Mouse (Mus musculus) gonadal fat pad, adult 2 months (tissue): ENCODE measurements around the gene Rpp38. TPM values are rescaled to one million over a fixed set of nuclear protein-coding genes. Genes with fewer than 3 reads are reported as not detected.

ENCODE experiments used
- DNase-seq: peaks from one replicate; pipeline ENCODE4 v3.0.0-alpha.2; 2012; ENCODE audit warnings: low read depth
- polyA plus RNA-seq: library from polyadenylated mRNA; depleted of rRNA; stranded (reverse); fragments of >200 nt; gene quantifications from 2 replicates; pipeline ENCODE4 v1.2.3, GENCODE M21; 2012; rRNA removed

Rpp38 gene
- polyA plus RNA-seq, 1 experiment, result 6.5 TPM

GRCm38 (mm10) chr2:3285709-3286108, 46.7 kb downstream of the Rpp38 start:
- DNase-seq, result no peak

GRCm38 (mm10) chr2:3285181-3285530, 47.3 kb downstream of the Rpp38 start:
- DNase-seq, result no peak

GRCm38 (mm10) chr2:3284473-3285180, 47.8 kb downstream of the Rpp38 start:
- DNase-seq, result no peak

GRCm38 (mm10) chr2:3283602-3284472, 48.6 kb downstream of the Rpp38 start, which contains the start of gene Nmt2:
Nmt2 (plus strand) TSS chr2:3284212.
- peak; percentile 89 for DNase-seq

GRCm38 (mm10) chr2:3282866-3283601, 49.4 kb downstream of the Rpp38 start:
- DNase-seq, result no peak

GRCm38 (mm10) chr2:3281311-3281710, 51.1 kb downstream of the Rpp38 start:
- no peak for DNase-seq

Other genes with a start within 250 kb of the Rpp38 start
- gene Fam171a1, start 218.4 kb downstream of the Rpp38 start, polyA plus RNA-seq, result 22.1 and 26.9 TPM in 2 replicates
- gene Nmt2, start 48.4 kb downstream of the Rpp38 start, polyA plus RNA-seq, result 10.2 and 12.0 TPM in 2 replicates
- gene Acbd7, start 3.5 kb upstream of the Rpp38 start, polyA plus RNA-seq, result 30.9 and 73.5 TPM in 2 replicates
- not detected in 2 replicates for gene Olah, start 64.6 kb upstream of the Rpp38 start, polyA plus RNA-seq
- 1.00 and 2.0 TPM in 2 replicates for gene Meig1, start 90.0 kb upstream of the Rpp38 start, polyA plus RNA-seq
- 4.9 and 6.1 TPM in 2 replicates for gene Dclre1c, start 91.5 kb upstream of the Rpp38 start, polyA plus RNA-seq
- 0.45 and 0.52 TPM in 2 replicates for gene Suv39h2, start 142.4 kb upstream of the Rpp38 start, polyA plus RNA-seq
- 2.0 and 2.1 TPM in 2 replicates for gene Gm45902, start 180.1 kb upstream of the Rpp38 start, polyA plus RNA-seq
- 29.5 and 38.4 TPM in 2 replicates for gene Hspa14, start 180.2 kb upstream of the Rpp38 start, polyA plus RNA-seq
- 2.4 and 2.6 TPM in 2 replicates for gene Cdnf, start 180.4 kb upstream of the Rpp38 start, polyA plus RNA-seq
- 7.3 and 8.1 TPM in 2 replicates for gene Fam107b, start 237.8 kb upstream of the Rpp38 start, polyA plus RNA-seq